Mouse (Mus musculus): ENCODE measurements at regions not wholly inside any gene's neighbourhood (a gene's known extent, or its start where the extent isn't known, plus 50 kb on each side); places are given as distances from the start of the nearest gene placed in this dataset.

GRCm38 (mm10) chr1:57615155-57615554 is 158.8 kb upstream of the Spats2l start:
- TF ChIP-seq ZMIZ1 (IDR thresholded peaks at IDR 0.05; ENCODE audit: low read depth, low read length) (no peak), POLR2A (IDR thresholded peaks at IDR 0.05; ENCODE audit: low read depth, low read length) (no peak), MAX (IDR thresholded peaks at IDR 0.05; ENCODE audit: low read length) (no peak), EP300 (IDR thresholded peaks at IDR 0.05; ENCODE audit: low read length) (no peak), MAFK (IDR thresholded peaks at IDR 0.05; ENCODE audit: insufficient replicate concordance, low read length) (no peak), UBTF (IDR thresholded peaks at IDR 0.05; ENCODE audit: low read depth, low read length) (no peak), MXI1 (IDR thresholded peaks at IDR 0.05; ENCODE audit: low read depth, low read length) (no peak), ZC3H11A (IDR thresholded peaks at IDR 0.05; ENCODE audit: low read depth, low read length) (no peak), ELF1 (IDR thresholded peaks at IDR 0.05; ENCODE audit: low read depth, low read length) (no peak)

Measured in CH12.LX (cell line).